Mouse (Mus musculus): ENCODE measurements around the gene Foxred2. TPM values are rescaled to one million over a fixed set of nuclear protein-coding genes. Genes with fewer than 3 reads are reported as not detected.

Gene Foxred2
- polyA plus RNA-seq, 1 experiment = 0.90 TPM

- no peaks in the 10 kb centered on the region; the same call in 1 of the 2 replicates for H3K27me3 ChIP-seq (ENCODE audit: control insufficient read depth, insufficient read depth, low read length)
- 78% methylated on average over 10 of the region's 10 CpGs for WGBS
Observed at GRCm38 (mm10) chr15:77979427-77979865, 22.9 kb upstream of the Foxred2 start.

GRCm38 (mm10) chr15:77977663-77978062, 21.1 kb upstream of the Foxred2 start:
- TF ChIP-seq CTCF (IDR thresholded peaks at IDR 0.05; ENCODE audit: extremely low read depth, insufficient read length, insufficient replicate concordance, low read depth, low read length) = no peak
- no peak for TF ChIP-seq POLR2A (IDR thresholded peaks at IDR 0.05; ENCODE audit: low read depth, low read length)
- 37% methylated on average over 3 of the region's 3 CpGs for WGBS
- H3K27me3 ChIP-seq (ENCODE audit: control insufficient read depth, insufficient read depth, low read length) = no peaks in the 10 kb centered on the region; the same call in 1 of the 2 replicates

More at GRCm38 (mm10) chr15:77979427-77979865, 22.9 kb upstream of the Foxred2 start:
- H3K4me3 ChIP-seq (ENCODE audit: low read depth, low read length) = no peak overlapping the region
- no peaks in the 10 kb centered on the region for H3K36me3 ChIP-seq (ENCODE audit: control insufficient read depth, insufficient read depth, low read length)
- H3K4me1 ChIP-seq (ENCODE audit: control insufficient read depth, insufficient read depth, insufficient read length, low read length) = no peaks in the 10 kb centered on the region
- no peak overlapping the region for H3K27ac ChIP-seq (ENCODE audit: insufficient read depth, low read depth, low read length)
- TF ChIP-seq CTCF (IDR thresholded peaks at IDR 0.05; ENCODE audit: extremely low read depth, insufficient read length, insufficient replicate concordance, low read depth, low read length) (no peak), POLR2A (IDR thresholded peaks at IDR 0.05; ENCODE audit: low read depth, low read length) (no peak)

GRCm38 (mm10) chr15:77974165-77974841, 17.8 kb upstream of the Foxred2 start:
- Histone ChIP-seq H3K4me3 (ENCODE audit: low read depth, low read length) (no peak overlapping the region), H3K36me3 (ENCODE audit: control insufficient read depth, insufficient read depth, low read length) (no peaks in the 10 kb centered on the region), H3K27me3 (ENCODE audit: control insufficient read depth, insufficient read depth, low read length) (no peaks in the 10 kb centered on the region), H3K27ac (ENCODE audit: insufficient read depth, low read depth, low read length) (no peak overlapping the region), H3K4me1 (ENCODE audit: control insufficient read depth, insufficient read depth, insufficient read length, low read length) (peaks cover 3% of the 10 kb centered on the region; the same call in 1 of the 2 replicates)
- TF ChIP-seq POLR2A (IDR thresholded peaks at IDR 0.05; ENCODE audit: low read depth, low read length) (no peak), CTCF (IDR thresholded peaks at IDR 0.05; ENCODE audit: extremely low read depth, insufficient read length, insufficient replicate concordance, low read depth, low read length) (no peak)
- 59% methylated on average over 6 of the region's 6 CpGs for WGBS

More at GRCm38 (mm10) chr15:77977663-77978062, 21.1 kb upstream of the Foxred2 start:
- no peak overlapping the region for H3K27ac ChIP-seq (ENCODE audit: insufficient read depth, low read depth, low read length)
- no peak overlapping the region for H3K4me3 ChIP-seq (ENCODE audit: low read depth, low read length)
- H3K36me3 ChIP-seq (ENCODE audit: control insufficient read depth, insufficient read depth, low read length) = no peaks in the 10 kb centered on the region
- H3K4me1 ChIP-seq (ENCODE audit: control insufficient read depth, insufficient read depth, insufficient read length, low read length) = no peaks in the 10 kb centered on the region

- H3K4me3 ChIP-seq (ENCODE audit: low read depth, low read length) = peak within 1 kb of the TSS; percentile 92
- peak within 1 kb of the TSS; percentile 99 for H3K27ac ChIP-seq (ENCODE audit: insufficient read depth, low read depth, low read length)
- peaks cover 21% of the 10 kb centered on the region for H3K36me3 ChIP-seq (ENCODE audit: control insufficient read depth, insufficient read depth, low read length)
- WGBS = under 1% methylated on average over 72 of the region's 72 CpGs
- peaks cover 8% of the 10 kb centered on the region for H3K4me1 ChIP-seq (ENCODE audit: control insufficient read depth, insufficient read depth, insufficient read length, low read length)
- TF ChIP-seq POLR2A (IDR thresholded peaks at IDR 0.05; ENCODE audit: low read depth, low read length) (peak; percentile 70), CTCF (IDR thresholded peaks at IDR 0.05; ENCODE audit: extremely low read depth, insufficient read length, insufficient replicate concordance, low read depth, low read length) (no peak)
- no peaks in the 10 kb centered on the region for H3K27me3 ChIP-seq (ENCODE audit: control insufficient read depth, insufficient read depth, low read length)
Observed at GRCm38 (mm10) chr15:77970470-77971292, 14.2 kb upstream of the Foxred2 start, which contains the start of gene Eif3d. TSS of gene Eif3d (minus strand) at chr15:77970813.

- Histone ChIP-seq H3K27ac (ENCODE audit: insufficient read depth, low read depth, low read length) (peak overlapping the region; percentile 44), H3K4me1 (ENCODE audit: control insufficient read depth, insufficient read depth, insufficient read length, low read length) (peaks cover 8% of the 10 kb centered on the region), H3K27me3 (ENCODE audit: control insufficient read depth, insufficient read depth, low read length) (no peaks in the 10 kb centered on the region), H3K36me3 (ENCODE audit: control insufficient read depth, insufficient read depth, low read length) (peaks cover 28% of the 10 kb centered on the region), H3K4me3 (ENCODE audit: low read depth, low read length) (peak overlapping the region; percentile 92)
- WGBS = under 1% methylated on average over 15 of the region's 15 CpGs
- TF ChIP-seq POLR2A (IDR thresholded peaks at IDR 0.05; ENCODE audit: low read depth, low read length) (no peak), CTCF (IDR thresholded peaks at IDR 0.05; ENCODE audit: extremely low read depth, insufficient read length, insufficient replicate concordance, low read depth, low read length) (no peak)
Observed at GRCm38 (mm10) chr15:77969940-77970469, 13.5 kb upstream of the Foxred2 start.

- peaks cover 77% of the 10 kb centered on the region for H3K36me3 ChIP-seq (ENCODE audit: control insufficient read depth, insufficient read depth, low read length)
- no peak for TF ChIP-seq POLR2A (IDR thresholded peaks at IDR 0.05; ENCODE audit: low read depth, low read length)
- 60% methylated on average over 9 of the region's 9 CpGs for WGBS
- no peaks in the 10 kb centered on the region for H3K27me3 ChIP-seq (ENCODE audit: control insufficient read depth, insufficient read depth, low read length)
- no peak overlapping the region for H3K4me3 ChIP-seq (ENCODE audit: low read depth, low read length)
- H3K4me1 ChIP-seq (ENCODE audit: control insufficient read depth, insufficient read depth, insufficient read length, low read length) = peaks cover 8% of the 10 kb centered on the region
- no peak overlapping the region for H3K27ac ChIP-seq (ENCODE audit: insufficient read depth, low read depth, low read length)
Observed at GRCm38 (mm10) chr15:77965117-77965528, 8.6 kb upstream of the Foxred2 start.

- TF ChIP-seq POLR2A (IDR thresholded peaks at IDR 0.05; ENCODE audit: low read depth, low read length) (no peak), CTCF (IDR thresholded peaks at IDR 0.05; ENCODE audit: extremely low read depth, insufficient read length, insufficient replicate concordance, low read depth, low read length) (no peak)
- Histone ChIP-seq H3K36me3 (ENCODE audit: control insufficient read depth, insufficient read depth, low read length) (peaks cover 89% of the 10 kb centered on the region), H3K27ac (ENCODE audit: insufficient read depth, low read depth, low read length) (no peak overlapping the region), H3K27me3 (ENCODE audit: control insufficient read depth, insufficient read depth, low read length) (no peaks in the 10 kb centered on the region), H3K4me1 (ENCODE audit: control insufficient read depth, insufficient read depth, insufficient read length, low read length) (no peaks in the 10 kb centered on the region), H3K4me3 (ENCODE audit: low read depth, low read length) (no peak overlapping the region)
- WGBS = 95% methylated on average over 5 of the region's 5 CpGs
Observed at GRCm38 (mm10) chr15:77962447-77962846, 5.9 kb upstream of the Foxred2 start.

Measured in small intestine, adult 2 months (tissue).